Mouse (Mus musculus) kidney, adult 9 months (tissue): Measurements from ENCODE around the gene Hoxd1.

Experiments used
- DNase-seq: peaks from one replicate; pipeline ENCODE4 v3.0.0; 2022

Gene Hoxd1

GRCm38 (mm10) chr2:74749337-74750121 is 13.3 kb upstream of the Hoxd1 start:
- DNase-seq: peak; percentile 50

DNA sequence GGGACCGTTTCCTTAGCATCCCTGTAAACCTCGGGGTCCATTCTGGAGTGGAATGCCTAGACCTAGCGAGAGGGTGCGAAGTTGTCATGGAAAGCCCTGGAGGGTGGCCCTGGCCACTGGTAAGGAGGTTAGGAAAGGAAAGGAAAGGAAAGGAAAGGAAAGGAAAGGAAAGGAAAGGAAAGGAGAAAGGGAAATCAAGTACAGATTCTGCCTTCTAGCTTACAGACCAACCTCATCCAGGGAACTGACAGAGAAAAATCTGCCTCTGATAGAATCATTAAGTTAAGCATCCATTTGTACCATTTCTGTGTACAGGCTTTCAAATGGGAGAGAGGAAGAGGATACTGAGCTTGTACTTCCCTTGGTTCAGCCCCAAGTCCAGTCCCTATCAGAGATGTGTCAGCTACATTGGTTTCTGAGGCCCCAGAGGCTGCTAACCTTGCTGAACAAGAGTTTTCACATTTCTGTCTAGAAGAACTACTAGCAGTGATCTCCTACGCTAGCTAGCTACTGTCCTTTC is 12.0 kb upstream of the Hoxd1 start:
- DNase-seq: no peak

DNA sequence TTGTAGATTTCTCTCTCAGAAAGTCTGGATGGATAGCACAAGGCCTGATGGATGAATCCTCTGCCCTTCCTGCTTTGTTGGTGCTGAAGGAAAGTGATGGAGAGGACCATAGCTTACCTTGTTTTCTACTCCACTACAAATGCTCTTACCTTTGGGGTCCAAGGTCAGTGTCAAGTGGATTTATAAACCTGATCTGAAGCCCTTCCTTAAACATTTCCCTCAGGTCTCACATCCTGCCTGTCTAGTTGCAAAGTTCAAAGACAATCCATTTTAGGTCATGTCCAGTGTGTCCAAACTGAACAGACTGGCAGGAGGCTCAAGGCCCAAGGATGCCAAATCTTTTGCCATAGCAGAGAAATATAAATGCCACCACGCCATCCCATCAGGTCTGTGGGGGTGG is 10.9 kb upstream of the Hoxd1 start:
- DNase-seq: no peak

- DNase-seq: no peak
These were observed 10.2 kb upstream of the Hoxd1 start for GRCm38 (mm10) chr2:74752431-74753174.

DNA sequence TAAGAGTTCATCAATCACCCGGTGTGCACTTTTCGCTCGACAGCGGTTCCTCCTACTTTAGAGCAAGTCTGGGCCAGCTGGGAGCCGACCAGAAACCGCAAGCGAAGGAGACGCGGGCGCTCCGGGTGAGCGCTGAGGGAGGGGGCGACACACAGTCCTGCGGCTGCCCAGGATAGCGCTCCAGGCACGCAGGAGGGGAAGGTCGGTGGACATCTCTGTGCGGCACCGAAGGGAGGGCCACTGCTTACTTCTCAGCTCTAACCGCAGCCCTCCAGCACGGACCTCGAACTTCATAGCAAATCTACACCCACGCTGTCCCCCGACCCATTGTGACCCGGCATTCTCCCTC is 9.6 kb upstream of the Hoxd1 start:
- DNase-seq: no peak

DNA sequence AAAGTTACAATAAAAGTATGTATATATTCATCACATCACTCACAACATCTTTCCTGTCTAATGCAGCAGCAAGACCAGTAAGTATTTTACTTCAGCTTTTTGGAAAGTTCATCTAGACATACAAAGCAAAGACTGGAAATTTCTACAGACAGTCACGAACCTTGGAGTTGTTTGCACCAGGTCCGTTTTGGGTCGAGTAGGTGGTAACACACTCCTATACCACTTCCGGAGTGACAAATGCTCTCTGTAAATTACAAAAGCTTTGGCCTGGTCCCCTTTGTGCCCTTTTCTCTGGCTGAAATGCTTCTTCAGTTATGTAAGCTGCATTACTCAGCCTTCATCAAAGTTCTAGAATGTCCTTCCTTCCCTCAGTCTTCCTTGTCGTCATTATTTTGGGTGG is 9.1 kb upstream of the Hoxd1 start:
- DNase-seq: no peak

DNA sequence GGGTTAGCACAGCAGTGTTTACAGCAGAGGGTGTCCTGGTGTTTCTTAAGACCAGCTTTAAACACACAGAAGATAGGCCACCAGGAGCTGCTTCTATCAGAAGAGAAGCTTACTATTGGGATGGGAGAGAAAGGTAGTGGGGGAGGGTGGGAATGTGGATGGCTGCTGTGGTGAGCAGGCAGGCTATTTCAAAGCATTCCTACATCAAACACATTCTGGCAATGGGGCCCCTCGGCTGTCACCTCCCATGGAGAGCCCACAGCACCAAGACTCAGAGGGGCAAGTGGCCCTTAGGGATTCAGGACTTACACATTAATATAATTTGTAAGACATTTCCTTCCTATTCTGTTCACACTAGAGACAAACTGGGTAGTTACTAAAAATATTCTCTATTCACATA is 2.6 kb upstream of the Hoxd1 start:
- DNase-seq: no peak

DNA sequence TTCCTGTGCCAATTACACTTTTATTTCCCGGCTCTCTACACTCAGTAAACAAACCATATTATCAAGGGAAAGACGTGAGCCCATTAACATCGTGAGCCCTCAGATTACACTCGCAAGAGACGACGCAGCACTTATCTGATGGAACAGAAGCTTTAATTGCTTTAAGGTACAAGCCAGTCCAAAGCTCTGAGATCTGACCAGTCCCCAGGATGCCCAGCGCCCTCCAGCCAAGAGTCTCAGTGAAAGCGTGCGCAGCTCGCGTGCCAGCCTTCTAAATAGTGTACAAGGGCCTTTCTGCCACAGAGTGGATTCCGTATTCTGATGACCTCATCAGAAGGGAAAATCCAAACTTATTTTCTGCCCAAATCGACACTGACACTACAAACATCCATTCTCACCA is 839 bp upstream of the Hoxd1 start:
- DNase-seq: no peak

- DNase-seq: no peak
These were observed 510 bp downstream of the Hoxd1 start for GRCm38 (mm10) chr2:74763245-74763735.

DNA sequence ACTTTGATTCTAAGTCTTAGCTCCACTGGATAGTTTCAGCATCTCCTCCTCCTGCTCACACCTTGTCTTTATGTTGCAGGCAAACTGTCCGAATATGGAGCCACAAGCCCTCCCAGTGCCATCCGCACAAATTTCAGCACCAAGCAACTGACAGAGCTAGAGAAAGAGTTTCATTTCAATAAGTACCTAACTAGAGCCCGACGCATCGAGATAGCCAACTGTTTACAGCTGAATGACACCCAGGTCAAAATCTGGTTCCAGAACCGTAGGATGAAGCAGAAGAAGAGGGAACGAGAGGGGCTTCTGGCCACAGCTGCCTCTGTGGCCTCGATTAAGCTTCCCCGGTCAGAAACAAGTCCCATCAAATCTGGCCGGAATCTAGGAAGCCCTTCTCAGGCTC is 1.2 kb downstream of the Hoxd1 start:
- no peak for DNase-seq

- no peak for DNase-seq
These were observed 11.6 kb downstream of the Hoxd1 start for GRCm38 (mm10) chr2:74774359-74774758.

- no peak for DNase-seq
These were observed 14.9 kb downstream of the Hoxd1 start for GRCm38 (mm10) chr2:74777536-74778275.

- no peak for DNase-seq
These were observed 18.6 kb downstream of the Hoxd1 start for GRCm38 (mm10) chr2:74781386-74781785.

- no peak for DNase-seq
These were observed 32.8 kb downstream of the Hoxd1 start for GRCm38 (mm10) chr2:74795531-74795930.

- DNase-seq: no peak
These were observed 45.7 kb downstream of the Hoxd1 start for GRCm38 (mm10) chr2:74808431-74808830.
